Mouse (Mus musculus) granulocyte monocyte progenitor cell, adult 5-6 weeks (primary cell): Measurements from ENCODE around the gene Ccdc85b. TPM values are rescaled to one million over a fixed set of nuclear protein-coding genes. Genes with fewer than 3 reads are reported as not detected.

ENCODE experiments used
- ATAC-seq: replicated peaks from 2 replicates; pipeline ENCODE4 v1.8.0; 2016; ENCODE audit warnings: mild to moderate bottlenecking, moderate TSS enrichment, inconsistent platforms; ENCODE audit not compliant: poor library complexity, severe bottlenecking
- total RNA-seq, 2 experiments: library from RNA; stranded (forward) in 1 of 2; stranded (reverse) in 1 of 2; fragments of 200-712, 200-1000 nt in 1 of 2; fragments of >200 nt in 1 of 2; fragmentation: Nextera tagmentation in 1 of 2; gene quantifications; 2 replicates each; pipeline ENCODE4 v1.2.3; 2014 to 2017

Gene Ccdc85b
- total RNA-seq, 2 experiments from 2014 or later: 1.9 to 4.1 TPM

DNA sequence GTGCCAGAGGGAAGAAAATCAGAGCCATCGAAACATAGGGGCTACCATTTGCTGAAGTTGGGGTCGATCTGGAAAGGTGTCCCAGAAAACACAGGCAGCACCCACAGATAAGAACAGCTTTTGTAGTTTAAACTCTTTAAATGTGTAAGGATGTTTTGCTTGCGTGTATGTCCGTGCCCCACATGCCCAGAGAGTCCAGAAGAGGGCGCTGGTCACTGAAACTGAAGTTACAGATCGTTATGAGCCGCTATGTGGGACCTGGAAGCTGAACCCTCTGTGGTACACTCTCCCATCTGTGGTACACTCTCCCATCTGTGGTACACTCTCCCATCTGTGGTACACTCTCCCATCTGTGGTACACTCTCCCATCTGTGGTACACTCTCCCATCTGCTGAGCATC is 50.6 kb downstream of the Ccdc85b start:
- peak; percentile 47; the same call in 1 of the 2 replicates for ATAC-seq

DNA sequence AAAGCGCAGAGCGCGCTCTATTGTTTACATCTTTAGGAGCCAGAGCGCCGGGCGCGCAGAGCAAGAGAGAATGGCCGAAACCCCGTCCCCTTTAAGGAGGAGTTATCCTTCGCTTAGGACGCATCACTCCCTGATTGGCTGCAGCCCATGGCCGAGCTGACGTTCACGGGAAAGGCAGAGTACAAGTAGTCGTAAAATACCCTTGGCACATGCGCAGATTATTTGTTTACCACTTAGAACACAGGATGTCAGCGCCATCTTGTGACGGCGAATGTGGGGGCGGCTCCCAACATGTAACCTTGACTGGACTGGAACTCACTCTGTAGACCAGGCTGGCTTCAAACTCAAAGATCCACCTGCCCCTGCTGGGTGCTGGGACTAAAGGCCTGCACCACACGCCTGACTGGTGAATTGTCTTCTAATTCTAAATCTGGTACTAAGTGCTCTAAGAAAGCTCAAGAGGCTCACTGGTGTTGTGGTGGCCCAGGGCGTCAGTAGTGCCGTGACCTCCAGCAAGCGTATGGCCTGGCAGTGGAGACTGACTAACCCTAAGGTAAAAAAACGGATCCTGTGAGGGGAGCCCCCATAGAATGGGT is 51.1 kb downstream of the Ccdc85b start:
- peak; percentile 40 for ATAC-seq

DNA sequence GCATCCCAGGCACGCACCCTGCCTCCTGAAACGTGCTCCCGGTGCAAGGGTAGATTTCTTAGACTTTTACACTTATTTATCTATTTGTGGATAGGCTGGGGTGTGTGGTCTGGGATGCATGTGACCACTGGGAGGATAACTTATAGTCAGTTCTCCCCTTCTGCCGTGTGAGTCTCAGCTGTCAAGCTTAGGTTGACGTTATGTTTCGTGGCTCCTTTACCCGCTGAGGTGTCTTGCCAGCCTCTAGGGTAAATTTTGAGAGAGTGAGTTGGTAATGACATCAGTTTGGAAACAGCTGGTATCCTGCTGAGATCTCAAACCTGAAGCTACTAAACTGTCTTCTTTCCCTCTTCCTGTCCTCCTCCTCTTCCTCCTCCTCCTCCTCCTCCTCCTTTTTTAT is 51.8 kb downstream of the Ccdc85b start:
- no peak for ATAC-seq

Other genes starting within 250 kb of the Ccdc85b start
- 13.5 and 22.1 TPM in 2 replicates for gene Pacs1, start 184.8 kb downstream of the Ccdc85b start, total RNA-seq (2014; fragmentation: Nextera tagmentation)
- gene Pacs1, start 184.8 kb downstream of the Ccdc85b start, total RNA-seq (2017): 6.5 and 8.0 TPM in 2 replicates
- gene Sf3b2, start 162.4 kb downstream of the Ccdc85b start, total RNA-seq (2014; fragmentation: Nextera tagmentation): 177 and 181 TPM in 2 replicates
- 224 and 247 TPM in 2 replicates for gene Sf3b2, start 162.4 kb downstream of the Ccdc85b start, total RNA-seq (2017)
- not detected in 2 replicates for gene Gal3st3, start 159.6 kb downstream of the Ccdc85b start, total RNA-seq (2014; fragmentation: Nextera tagmentation)
- not detected in 2 replicates for gene Gal3st3, start 159.6 kb downstream of the Ccdc85b start, total RNA-seq (2017)
- not detected in 2 replicates for gene Catsper1, start 122.2 kb downstream of the Ccdc85b start, total RNA-seq (2014; fragmentation: Nextera tagmentation)
- not detected in 2 replicates for gene Catsper1, start 122.2 kb downstream of the Ccdc85b start, total RNA-seq (2017)
- gene Cst6, start 108.3 kb downstream of the Ccdc85b start, total RNA-seq (2014; fragmentation: Nextera tagmentation): not detected in 2 replicates
- not detected in 2 replicates for gene Cst6, start 108.3 kb downstream of the Ccdc85b start, total RNA-seq (2017)
- gene Eif1ad, start 91.2 kb downstream of the Ccdc85b start, total RNA-seq (2014; fragmentation: Nextera tagmentation): 52.8 and 54.1 TPM in 2 replicates
- gene Eif1ad, start 91.2 kb downstream of the Ccdc85b start, total RNA-seq (2017): 69.4 and 72.2 TPM in 2 replicates
- 526 and 559 TPM in 2 replicates for gene Banf1, start 90.7 kb downstream of the Ccdc85b start, total RNA-seq (2014; fragmentation: Nextera tagmentation)
- gene Banf1, start 90.7 kb downstream of the Ccdc85b start, total RNA-seq (2017): 84.9 and 130 TPM in 2 replicates
- gene Sart1, start 69.2 kb downstream of the Ccdc85b start, total RNA-seq (2014; fragmentation: Nextera tagmentation): 86.2 and 138 TPM in 2 replicates
- 63.2 and 78.7 TPM in 2 replicates for gene Sart1, start 69.2 kb downstream of the Ccdc85b start, total RNA-seq (2017)
- not detected in 2 replicates for gene Tsga10ip, start 55.4 kb downstream of the Ccdc85b start, total RNA-seq (2014; fragmentation: Nextera tagmentation)
- 1.9 TPM in 1 of 2 replicates, not detected in the other for gene Tsga10ip, start 55.4 kb downstream of the Ccdc85b start, total RNA-seq (2017)
- gene Drap1, start 32.9 kb downstream of the Ccdc85b start, total RNA-seq (2014; fragmentation: Nextera tagmentation): 160 and 218 TPM in 2 replicates
- 119 and 145 TPM in 2 replicates for gene Drap1, start 32.9 kb downstream of the Ccdc85b start, total RNA-seq (2017)
- 30.1 and 32.7 TPM in 2 replicates for gene AI837181, start 32.8 kb downstream of the Ccdc85b start, total RNA-seq (2014; fragmentation: Nextera tagmentation)
- gene AI837181, start 32.8 kb downstream of the Ccdc85b start, total RNA-seq (2017): 10.9 and 12.2 TPM in 2 replicates
- gene Fosl1, start 10.3 kb downstream of the Ccdc85b start, total RNA-seq (2014; fragmentation: Nextera tagmentation): 0.32 TPM in 1 of 2 replicates, not detected in the other
- 0.57 TPM in 1 of 2 replicates, not detected in the other for gene Fosl1, start 10.3 kb downstream of the Ccdc85b start, total RNA-seq (2017)
- gene Fibp, start 2.7 kb upstream of the Ccdc85b start, total RNA-seq (2014; fragmentation: Nextera tagmentation): 33.6 and 94.2 TPM in 2 replicates
- gene Fibp, start 2.7 kb upstream of the Ccdc85b start, total RNA-seq (2017): 112 and 122 TPM in 2 replicates
- gene Ctsw, start 10.6 kb upstream of the Ccdc85b start, total RNA-seq (2014; fragmentation: Nextera tagmentation): 1.1 TPM in 1 of 2 replicates, not detected in the other
- not detected in 2 replicates for gene Ctsw, start 10.6 kb upstream of the Ccdc85b start, total RNA-seq (2017)
- gene Efemp2, start 16.1 kb upstream of the Ccdc85b start, total RNA-seq (2014; fragmentation: Nextera tagmentation): not detected in 2 replicates
- gene Efemp2, start 16.1 kb upstream of the Ccdc85b start, total RNA-seq (2017): 1.6 TPM in 1 of 2 replicates, not detected in the other
- gene Mus81, start 30.5 kb upstream of the Ccdc85b start, total RNA-seq (2014; fragmentation: Nextera tagmentation): 23.9 and 39.7 TPM in 2 replicates
- 9.4 and 13.5 TPM in 2 replicates for gene Mus81, start 30.5 kb upstream of the Ccdc85b start, total RNA-seq (2017)
- gene Cfl1, start 32.6 kb upstream of the Ccdc85b start, total RNA-seq (2014; fragmentation: Nextera tagmentation): 1,243 and 1,245 TPM in 2 replicates
- 1,162 and 1,185 TPM in 2 replicates for gene Cfl1, start 32.6 kb upstream of the Ccdc85b start, total RNA-seq (2017)
- gene 1700020D05Rik, start 45.9 kb upstream of the Ccdc85b start, total RNA-seq (2014; fragmentation: Nextera tagmentation): 2.8 TPM in 1 of 2 replicates, not detected in the other
- not detected in 2 replicates for gene 1700020D05Rik, start 45.9 kb upstream of the Ccdc85b start, total RNA-seq (2017)
- gene Snx32, start 52.6 kb upstream of the Ccdc85b start, total RNA-seq (2014; fragmentation: Nextera tagmentation): 4.9 and 5.7 TPM in 2 replicates
- gene Snx32, start 52.6 kb upstream of the Ccdc85b start, total RNA-seq (2017): 1.1 and 1.7 TPM in 2 replicates
- gene Ovol1, start 102.8 kb upstream of the Ccdc85b start, total RNA-seq (2014; fragmentation: Nextera tagmentation): not detected in 2 replicates
- not detected in 2 replicates for gene Ovol1, start 102.8 kb upstream of the Ccdc85b start, total RNA-seq (2017)
- 5.7 and 17.5 TPM in 2 replicates for gene Ap5b1, start 110.1 kb upstream of the Ccdc85b start, total RNA-seq (2014; fragmentation: Nextera tagmentation)
- gene Ap5b1, start 110.1 kb upstream of the Ccdc85b start, total RNA-seq (2017): 7.5 and 10.4 TPM in 2 replicates
- gene Rnaseh2c, start 144.0 kb upstream of the Ccdc85b start, total RNA-seq (2014; fragmentation: Nextera tagmentation): 78.4 and 114 TPM in 2 replicates
- gene Rnaseh2c, start 144.0 kb upstream of the Ccdc85b start, total RNA-seq (2017): 37.7 and 140 TPM in 2 replicates
- 27.9 and 52.2 TPM in 2 replicates for gene Kat5, start 152.3 kb upstream of the Ccdc85b start, total RNA-seq (2014; fragmentation: Nextera tagmentation)
- gene Kat5, start 152.3 kb upstream of the Ccdc85b start, total RNA-seq (2017): 60.2 and 82.3 TPM in 2 replicates
- gene Rela, start 179.6 kb upstream of the Ccdc85b start, total RNA-seq (2014; fragmentation: Nextera tagmentation): 37.1 and 46.4 TPM in 2 replicates
- gene Rela, start 179.6 kb upstream of the Ccdc85b start, total RNA-seq (2017): 25.4 and 31.7 TPM in 2 replicates
- gene Sipa1, start 205.8 kb upstream of the Ccdc85b start, total RNA-seq (2014; fragmentation: Nextera tagmentation): 56.8 and 65.9 TPM in 2 replicates
- gene Sipa1, start 205.8 kb upstream of the Ccdc85b start, total RNA-seq (2017): 17.3 and 20.8 TPM in 2 replicates
- gene Map3k11, start 230.8 kb upstream of the Ccdc85b start, total RNA-seq (2014; fragmentation: Nextera tagmentation): 23.0 and 30.4 TPM in 2 replicates
- 21.9 and 22.2 TPM in 2 replicates for gene Map3k11, start 230.8 kb upstream of the Ccdc85b start, total RNA-seq (2017)
- 35.2 and 46.8 TPM in 2 replicates for gene Pcnx3, start 231.0 kb upstream of the Ccdc85b start, total RNA-seq (2014; fragmentation: Nextera tagmentation)
- gene Pcnx3, start 231.0 kb upstream of the Ccdc85b start, total RNA-seq (2017): 12.6 and 22.7 TPM in 2 replicates
- not detected in 2 replicates for gene Kcnk7, start 246.5 kb upstream of the Ccdc85b start, total RNA-seq (2014; fragmentation: Nextera tagmentation)
- not detected in 2 replicates for gene Kcnk7, start 246.5 kb upstream of the Ccdc85b start, total RNA-seq (2017)